Mouse (Mus musculus): ENCODE data around the gene Set.

The Set gene

DNA sequence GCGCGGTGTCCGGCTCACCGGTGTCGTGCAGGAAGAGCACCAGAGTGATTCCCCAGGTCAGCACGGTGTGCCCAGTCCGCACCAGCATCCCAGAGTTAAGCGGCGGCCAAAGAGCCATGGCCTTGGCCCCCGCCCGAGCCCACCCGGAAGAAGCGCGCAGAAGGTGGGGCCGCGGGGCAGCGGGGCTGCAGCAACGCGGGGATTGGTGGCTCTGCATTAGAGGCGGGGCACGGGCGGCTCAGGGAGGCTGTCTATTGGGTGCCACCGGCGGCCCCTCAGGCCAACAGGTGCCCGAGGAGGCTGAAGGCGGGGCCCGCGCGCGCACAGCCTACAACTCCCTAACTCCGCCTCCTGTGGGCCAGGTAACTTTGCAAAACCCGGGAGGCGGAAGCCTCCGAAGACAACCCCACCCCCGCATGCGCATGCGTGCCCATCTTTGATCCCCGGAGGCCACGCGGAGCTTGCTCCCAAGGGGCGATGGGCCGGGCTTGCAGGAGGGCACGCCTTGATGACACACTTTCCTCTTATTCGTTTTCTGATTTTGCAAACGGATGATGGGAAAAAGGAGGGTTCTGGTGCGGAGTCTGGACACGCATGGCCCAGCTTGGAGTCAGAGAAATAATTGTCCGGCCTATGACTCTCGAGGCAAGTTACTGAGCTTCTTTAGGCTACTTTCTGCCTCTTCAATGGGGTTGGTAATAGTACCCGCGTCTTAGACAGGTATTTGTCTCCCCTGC is 36.5 kb downstream of the Set start, which contains the start of gene Zdhhc12:
TSS of gene Zdhhc12 (minus strand) at position 178 of the 737 bp plus-strand sequence.
- peak; percentile 98 for DNase-seq

GRCm38 (mm10) chr2:30094208-30094588 is 37.0 kb downstream of the Set start:
- no peak for DNase-seq

- peak; percentile 69 for DNase-seq
These were observed 38.8 kb downstream of the Set start for GRCm38 (mm10) chr2:30095882-30096527.

DNA sequence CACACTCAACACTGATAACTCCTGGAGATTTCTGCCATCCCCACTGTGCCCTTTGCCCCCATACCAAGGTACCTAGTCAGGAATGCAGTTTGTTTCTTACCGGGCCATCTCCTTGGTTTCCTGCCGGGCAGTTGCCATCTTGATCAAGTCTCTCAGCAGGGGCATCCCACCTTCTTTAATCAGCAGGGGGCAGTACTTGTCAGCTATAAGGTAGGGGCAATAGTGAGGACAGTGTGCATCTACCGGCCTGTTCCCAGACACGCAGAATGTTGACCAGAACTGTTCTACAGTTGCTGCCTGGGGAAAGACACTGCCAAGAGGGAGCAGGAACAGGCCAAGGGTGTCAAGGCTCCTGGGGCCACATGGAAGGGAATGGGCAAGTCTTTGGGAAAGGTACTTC is 43.0 kb downstream of the Set start:
- DNase-seq, result no peak

DNA sequence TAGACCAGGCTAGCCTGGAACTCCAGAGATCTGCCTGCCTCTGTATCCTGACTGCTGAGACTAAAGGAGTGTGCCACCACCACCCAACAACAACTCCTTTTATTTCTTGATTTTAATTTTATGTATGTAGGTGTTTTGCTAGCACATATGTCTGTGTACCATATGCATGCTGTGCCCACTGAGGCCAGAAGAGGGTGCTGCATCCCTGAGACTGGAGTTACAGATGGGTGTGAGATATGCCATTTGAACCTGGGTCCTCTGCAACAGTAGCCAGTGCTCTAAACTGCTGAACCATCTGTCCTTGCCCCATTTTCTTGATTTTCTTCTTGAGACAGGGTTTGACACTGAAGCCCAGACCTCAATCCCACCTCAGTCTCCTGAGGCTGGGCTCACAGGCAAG is 49.2 kb downstream of the Set start:
- peak; percentile 76 for DNase-seq

DNA sequence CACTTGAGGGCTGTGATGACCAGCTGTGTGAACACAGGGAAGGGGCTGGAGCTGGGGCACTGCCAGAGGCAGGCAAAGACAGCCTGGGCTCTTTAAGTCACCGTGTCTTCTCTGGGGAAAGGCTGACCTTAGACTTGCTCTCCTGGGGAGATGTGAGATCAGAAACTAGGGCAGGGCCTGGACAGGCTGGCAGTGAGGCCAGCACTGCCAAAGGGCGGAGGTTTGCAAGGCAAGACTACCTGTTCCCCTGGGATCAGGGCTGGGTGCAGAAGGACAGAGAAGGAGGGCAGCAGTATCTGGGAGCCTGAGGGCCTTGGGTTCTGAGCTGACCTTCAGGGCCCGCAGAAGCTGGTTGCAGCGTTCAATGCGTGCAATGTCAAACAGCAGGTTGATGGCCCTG is 50.5 kb downstream of the Set start:
- DNase-seq, result no peak

DNA sequence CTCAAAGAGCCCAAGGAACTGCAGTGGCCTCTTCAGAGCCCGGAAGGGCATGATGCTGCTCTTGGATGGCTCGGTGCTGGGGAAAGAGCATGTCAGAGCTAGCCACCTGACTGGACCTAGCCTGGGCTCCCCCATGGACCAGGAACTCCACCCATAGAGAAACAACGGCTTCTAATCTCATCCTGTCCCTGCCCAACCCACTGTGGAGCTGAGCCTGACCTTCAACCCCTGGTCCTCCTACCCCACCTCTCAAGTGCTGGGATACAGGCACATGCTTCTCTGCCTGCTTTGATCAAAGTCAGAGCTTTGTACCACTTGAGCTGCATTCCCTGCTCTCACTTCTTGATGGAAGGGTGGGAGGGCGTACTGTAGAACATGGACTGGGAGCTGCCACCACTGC is 51.1 kb downstream of the Set start:
- no peak for DNase-seq

- DNase-seq, result no peak
These were observed 54.3 kb downstream of the Set start for GRCm38 (mm10) chr2:30111500-30111899.

- DNase-seq, result no peak
These were observed 55.4 kb downstream of the Set start for GRCm38 (mm10) chr2:30112564-30112963.

- peak; percentile 68 for DNase-seq
These were observed 62.5 kb downstream of the Set start for GRCm38 (mm10) chr2:30119641-30120051.

GRCm38 (mm10) chr2:30120269-30120668 is 63.1 kb downstream of the Set start:
- no peak for DNase-seq

All from thymus, postnatal 25 days (tissue).